Mouse (Mus musculus): ENCODE data around the gene Gm9887. TPM values are rescaled to one million over a fixed set of nuclear protein-coding genes. Genes with fewer than 3 reads are reported as not detected.

The Gm9887 gene
- total and polyA plus RNA-seq, 3 experiments: 3.4 to 4.3 TPM; not detected in 1

- H3K9me3 ChIP-seq (replicated peaks; ENCODE audit: low read length): no peaks in the 10 kb centered on the region
- H3K27me3 ChIP-seq (replicated peaks): no peaks in the 10 kb centered on the region
- DNase-seq (ENCODE audit: extremely low read depth): no peak
- peaks cover 11 to 18% of the 10 kb centered on the region in 2 experiments for H3K36me3 ChIP-seq (replicated peaks in 1 of 2; ENCODE audit: control insufficient read depth in 1 of 2, insufficient read depth in 1 of 2, low read length in 1 of 2)
- peak overlapping the region; percentile 69 for H3K4me2 ChIP-seq (ENCODE audit: insufficient read depth, low read depth, poor library complexity, severe bottlenecking)
- H3K4me3 ChIP-seq (replicated peaks in 1 of 3; ENCODE audit: low read depth in 2 of 3, low read length in 2 of 3, poor library complexity in 1 of 3): peak overlapping the region; percentile 64 to 93 (median 75)
- in situ Hi-C loops (cut with MboI; ENCODE audit: low pct_ligation_motif_present, low pct_unique_long_range_greater_than_20kb, low sequenced_read_pairs) (loop anchor here (5.0 kb wide), 1 partner anchor 166 kb away; no protein-coding TSS in a partner anchor), dilution Hi-C loops (cut with MboI; ENCODE audit: extremely low pct_ligation_motif_present, extremely low pct_unique_long_range_greater_than_20kb, low sequenced_read_pairs) (no loop called here)
- H3K4me1 ChIP-seq (ENCODE audit: control insufficient read depth in 1 of 2, insufficient read depth in 2 of 2): peaks cover 0 to 20% of the 10 kb centered on the region in 2 experiments; a peak in 2 of 4 replicates
- H3K9ac ChIP-seq (ENCODE audit: insufficient read depth, low read depth): peak overlapping the region; percentile 94
- H3K27ac ChIP-seq (ENCODE audit: insufficient read depth, low read depth): peak overlapping the region; percentile 91; the same call in 1 of the 2 replicates
- H3K79me2 ChIP-seq (replicated peaks; ENCODE audit: control insufficient read depth, extremely low read depth, insufficient read depth, poor library complexity, severe bottlenecking): peaks cover 35% of the 10 kb centered on the region
- TF ChIP-seq ZNF384 (IDR thresholded peaks at IDR 0.05; ENCODE audit: low read depth, low read length) (peak; percentile 75), RAD21 (IDR thresholded peaks at IDR 0.05; ENCODE audit: low read depth, low read length) (no peak)
Measured at GRCm38 (mm10) chr12:69370936-69371335, 1.3 kb downstream of the Gm9887 start.

- Histone ChIP-seq H3K9ac (ENCODE audit: insufficient read depth, low read depth) (no peak overlapping the region), H3K27ac (ENCODE audit: insufficient read depth, low read depth) (no peak overlapping the region), H3K9me3 (replicated peaks; ENCODE audit: low read length) (no peaks in the 10 kb centered on the region), H3K4me2 (ENCODE audit: insufficient read depth, low read depth, poor library complexity, severe bottlenecking) (no peak overlapping the region), H3K36me3 (replicated peaks in 1 of 2; ENCODE audit: control insufficient read depth in 1 of 2, insufficient read depth in 1 of 2, low read length in 1 of 2) (peaks cover 0 to under 1% of the 10 kb centered on the region in 2 experiments), H3K79me2 (replicated peaks; ENCODE audit: control insufficient read depth, extremely low read depth, insufficient read depth, poor library complexity, severe bottlenecking) (peaks cover 12% of the 10 kb centered on the region), H3K27me3 (replicated peaks) (no peaks in the 10 kb centered on the region), H3K4me1 (ENCODE audit: control insufficient read depth in 1 of 2, insufficient read depth in 2 of 2) (peaks cover 0 to 40% of the 10 kb centered on the region in 2 experiments; a peak in 2 of 4 replicates), H3K4me3 (replicated peaks in 1 of 3; ENCODE audit: low read depth in 2 of 3, low read length in 2 of 3, poor library complexity in 1 of 3) (no peak overlapping the region)
- dilution Hi-C loops (cut with MboI; ENCODE audit: extremely low pct_ligation_motif_present, extremely low pct_unique_long_range_greater_than_20kb, low sequenced_read_pairs) (no loop called here), in situ Hi-C loops (cut with MboI; ENCODE audit: low pct_ligation_motif_present, low pct_unique_long_range_greater_than_20kb, low sequenced_read_pairs) (no loop called here)
- no peak for TF ChIP-seq UBTF (IDR thresholded peaks at IDR 0.05; ENCODE audit: low read depth, low read length)
- TF ChIP-seq RAD21 (IDR thresholded peaks at IDR 0.05; ENCODE audit: low read depth, low read length): no peak
- TF ChIP-seq ZNF384 (IDR thresholded peaks at IDR 0.05; ENCODE audit: low read depth, low read length): no peak
- TF ChIP-seq GABPA (IDR thresholded peaks at IDR 0.05; ENCODE audit: insufficient replicate concordance, low read depth, low read length): no peak
- TF ChIP-seq PAX5 (IDR thresholded peaks at IDR 0.05; ENCODE audit: low read length): no peak
- TF ChIP-seq CHD1 (IDR thresholded peaks at IDR 0.05; ENCODE audit: low read depth, low read length): no peak
- TF ChIP-seq E2F4 (IDR thresholded peaks at IDR 0.05; ENCODE audit: insufficient replicate concordance, low read depth, low read length): no peak
- TF ChIP-seq NRF1 (IDR thresholded peaks at IDR 0.05; ENCODE audit: low read depth, low read length): no peak
- no peak for TF ChIP-seq POLR2A (IDR thresholded peaks at IDR 0.05; ENCODE audit: low read depth, low read length)
- TF ChIP-seq HCFC1 (IDR thresholded peaks at IDR 0.05; ENCODE audit: low read depth, low read length): no peak
- DNase-seq (ENCODE audit: extremely low read depth): no peak
Measured at GRCm38 (mm10) chr12:69367557-69367956, 4.7 kb downstream of the Gm9887 start.

GRCm38 (mm10) chr12:69366424-69366823 lies 5.8 kb downstream of the Gm9887 start:
- in situ Hi-C loops (cut with MboI; ENCODE audit: low pct_ligation_motif_present, low pct_unique_long_range_greater_than_20kb, low sequenced_read_pairs) (no loop called here), dilution Hi-C loops (cut with MboI; ENCODE audit: extremely low pct_ligation_motif_present, extremely low pct_unique_long_range_greater_than_20kb, low sequenced_read_pairs) (no loop called here)
- Histone ChIP-seq H3K9ac (ENCODE audit: insufficient read depth, low read depth) (no peak overlapping the region), H3K79me2 (replicated peaks; ENCODE audit: control insufficient read depth, extremely low read depth, insufficient read depth, poor library complexity, severe bottlenecking) (peaks cover 8% of the 10 kb centered on the region; the same call in 1 of the 2 replicates), H3K9me3 (replicated peaks; ENCODE audit: low read length) (no peaks in the 10 kb centered on the region), H3K27me3 (replicated peaks) (no peaks in the 10 kb centered on the region), H3K4me1 (ENCODE audit: control insufficient read depth in 1 of 2, insufficient read depth in 2 of 2) (peaks cover 0 to 41% of the 10 kb centered on the region in 2 experiments; a peak in 2 of 4 replicates), H3K4me3 (replicated peaks in 1 of 3; ENCODE audit: low read depth in 2 of 3, low read length in 2 of 3, poor library complexity in 1 of 3) (no peak overlapping the region), H3K36me3 (replicated peaks in 1 of 2; ENCODE audit: control insufficient read depth in 1 of 2, insufficient read depth in 1 of 2, low read length in 1 of 2) (no peaks in the 10 kb centered on the region), H3K4me2 (ENCODE audit: insufficient read depth, low read depth, poor library complexity, severe bottlenecking) (peak overlapping the region; percentile 27; the same call in 1 of the 2 replicates), H3K27ac (ENCODE audit: insufficient read depth, low read depth) (no peak overlapping the region)
- TF ChIP-seq TBP (conservative IDR thresholded peaks at IDR 0.05; ENCODE audit: low read depth, low read length): no peak
- TF ChIP-seq USF2 (conservative IDR thresholded peaks at IDR 0.05; ENCODE audit: low read depth, low read length): no peak
- peak; percentile 37; the same call in 1 of the 2 replicates for TF ChIP-seq ZNF384 (IDR thresholded peaks at IDR 0.05; ENCODE audit: low read depth, low read length)
- TF ChIP-seq CTCF (conservative IDR thresholded peaks at IDR 0.05 in 1 of 2, IDR thresholded peaks at IDR 0.05 in 1 of 2; ENCODE audit: low read depth in 2 of 2, low read length in 2 of 2): peak in 1 of 2 experiments; percentile 58; a peak in 2 of 4 replicates
- TF ChIP-seq ZC3H11A (IDR thresholded peaks at IDR 0.05; ENCODE audit: low read depth, low read length): no peak
- DNase-seq (ENCODE audit: extremely low read depth): no peak
